Mouse (Mus musculus) kidney, postnatal 36 days (tissue): ENCODE results near the gene Ifitm5.

Source experiments
- DNase-seq, 2 experiments: peaks; one replicate each; pipeline ENCODE4 v3.0.0; 2021 to 2022; ENCODE audit warnings: mixed read lengths in 2 of 2

Ifitm5 gene

DNA sequence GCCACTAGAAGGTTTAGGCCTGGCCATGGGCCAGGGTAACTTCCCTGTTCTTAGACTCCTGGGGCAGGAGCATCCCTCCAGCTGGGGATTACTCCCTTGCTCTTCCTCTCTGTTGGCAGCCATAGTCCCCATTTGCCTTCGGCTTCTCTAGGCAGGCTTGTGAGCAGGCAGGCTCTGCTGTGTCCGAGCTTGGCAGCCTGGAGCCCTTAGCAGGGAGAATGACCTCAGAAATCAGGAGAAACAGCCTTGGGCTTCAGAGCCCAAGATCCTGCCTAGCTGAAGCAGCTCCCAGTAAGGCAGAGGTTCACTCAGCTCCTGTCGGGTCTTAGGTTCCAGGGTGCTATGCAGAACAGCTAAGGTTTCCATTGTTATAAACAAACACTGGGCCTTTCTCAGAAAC is 51.0 kb downstream of the Ifitm5 start:
- no peak for DNase-seq
